Mouse (Mus musculus) layer of hippocampus, adult 9-10 months (tissue): ENCODE results near the gene Zscan29.

Source experiments
- DNase-seq: peaks from one replicate; pipeline ENCODE4 v3.0.0; 2022; ENCODE audit warnings: low spot score

The Zscan29 gene

DNA sequence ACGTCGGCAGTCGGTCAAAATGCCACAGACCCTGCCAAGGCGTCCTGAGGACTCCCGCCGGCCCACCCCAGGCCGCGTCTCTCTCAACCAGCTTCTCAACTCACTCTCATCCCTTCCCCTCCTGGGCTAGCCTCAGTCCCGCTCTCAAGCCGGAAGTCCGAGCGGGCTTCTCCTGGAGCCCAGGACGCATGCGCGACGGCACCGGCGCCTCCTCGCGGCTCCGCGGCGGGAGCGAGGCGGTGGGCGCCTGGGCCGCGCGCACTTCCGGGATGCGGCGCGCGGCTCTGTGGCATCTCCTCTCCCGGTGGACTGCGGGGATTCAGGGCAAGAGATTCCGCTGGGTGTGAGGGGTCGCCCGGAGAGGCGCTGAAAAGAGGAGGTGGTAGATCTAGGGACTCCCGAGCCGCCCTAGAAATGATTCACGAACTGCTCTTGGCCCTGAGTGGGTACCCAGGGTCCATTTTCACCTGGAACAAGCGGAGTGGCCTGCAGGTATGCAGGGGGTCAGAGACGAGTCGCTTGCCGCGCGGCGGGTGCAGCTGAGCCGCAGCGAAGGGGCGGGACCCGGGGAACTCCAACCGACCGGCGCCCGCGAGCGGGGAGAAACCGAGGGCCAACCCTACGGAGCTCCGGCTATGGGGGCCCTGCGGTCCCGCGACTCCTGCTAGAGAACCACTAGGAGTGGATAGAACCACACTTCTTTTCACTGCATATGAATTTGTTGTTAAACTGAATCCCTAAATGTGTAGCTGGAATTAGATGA is at the start of gene Zscan29:
TSS of gene Zscan29 (minus strand) at position 146 of the 763 bp plus-strand sequence.
- peak; percentile 35 for DNase-seq

DNA sequence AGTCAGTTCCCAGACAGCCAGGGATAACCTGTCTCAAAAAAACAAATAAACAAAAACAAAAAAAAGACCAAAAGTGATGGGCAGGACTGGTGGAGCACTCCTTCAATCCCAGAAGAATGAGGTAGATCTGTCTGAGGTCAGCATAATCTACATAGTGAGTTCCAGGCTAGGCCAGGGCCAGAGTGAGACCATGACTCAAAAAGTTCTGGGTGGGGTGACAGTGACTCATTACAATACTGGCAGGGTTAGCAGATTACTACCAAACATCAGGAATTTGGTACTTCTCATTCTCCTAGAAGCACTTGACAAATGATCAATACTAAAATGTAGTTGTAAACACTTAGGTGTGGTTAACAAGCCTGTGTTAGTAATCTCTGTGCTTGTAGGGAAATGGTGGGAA is 49.1 kb upstream of the Zscan29 start:
- DNase-seq = no peak

DNA sequence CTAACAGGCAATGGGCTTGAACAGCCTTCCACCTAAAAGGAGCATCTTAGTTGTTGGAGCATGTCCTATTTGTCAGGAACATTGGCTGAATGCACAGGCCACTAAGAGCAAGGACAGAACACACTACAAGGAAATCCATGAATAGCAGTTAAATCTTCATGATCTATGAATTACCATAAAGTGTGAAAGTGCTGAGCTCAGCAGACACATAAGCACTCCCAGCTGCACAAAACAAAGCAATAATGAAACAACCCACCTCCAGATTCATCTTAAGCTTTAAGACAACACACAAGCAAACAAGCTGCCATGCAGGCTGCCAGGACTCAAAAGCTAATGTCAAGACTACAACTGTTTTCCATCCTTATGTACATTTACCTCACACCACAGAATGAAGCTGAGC is 48.3 kb upstream of the Zscan29 start:
- no peak for DNase-seq

DNA sequence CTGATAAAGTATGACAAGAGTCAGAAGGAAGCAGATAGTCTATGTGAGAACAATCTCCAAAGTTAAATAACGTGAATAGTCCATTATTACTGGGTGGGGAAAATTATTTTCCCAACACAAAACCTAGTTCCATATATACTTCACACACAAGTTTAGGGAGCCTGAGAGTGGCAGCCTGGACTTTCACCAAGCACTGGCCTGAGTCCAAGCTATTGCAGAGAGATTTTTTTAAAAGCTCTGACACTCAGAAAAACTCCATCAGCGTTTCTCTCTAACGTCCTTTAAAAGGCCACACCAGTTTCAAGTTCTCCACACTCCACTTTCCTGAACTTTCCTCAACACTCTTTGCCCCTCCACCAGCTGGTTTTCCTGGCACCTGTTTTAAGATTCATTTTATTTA is 43.6 kb upstream of the Zscan29 start:
- DNase-seq = no peak

DNA sequence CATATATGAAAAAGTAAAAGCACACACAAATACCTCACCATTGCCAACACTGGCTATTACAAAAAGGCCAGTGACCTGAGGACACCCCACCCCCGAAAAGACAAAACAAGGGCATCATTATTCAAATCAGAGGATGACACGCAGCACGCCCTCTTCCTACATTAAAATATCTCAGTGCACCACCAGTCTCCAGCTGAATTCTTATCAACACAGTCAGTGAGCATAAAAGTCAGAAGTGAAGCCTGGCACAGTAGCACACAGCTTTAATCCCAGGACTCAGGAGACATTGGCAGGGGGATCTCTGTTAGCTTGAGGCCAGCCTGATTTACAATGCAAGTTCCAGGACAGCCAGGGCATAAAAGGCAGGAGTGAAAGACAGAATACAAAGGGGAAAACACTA is 35.6 kb upstream of the Zscan29 start:
- DNase-seq = no peak

GRCm38 (mm10) chr2:121204276-121204675 is 33.4 kb upstream of the Zscan29 start:
- no peak for DNase-seq

- no peak for DNase-seq
These were observed 24.5 kb upstream of the Zscan29 start for GRCm38 (mm10) chr2:121195466-121195865.

DNA sequence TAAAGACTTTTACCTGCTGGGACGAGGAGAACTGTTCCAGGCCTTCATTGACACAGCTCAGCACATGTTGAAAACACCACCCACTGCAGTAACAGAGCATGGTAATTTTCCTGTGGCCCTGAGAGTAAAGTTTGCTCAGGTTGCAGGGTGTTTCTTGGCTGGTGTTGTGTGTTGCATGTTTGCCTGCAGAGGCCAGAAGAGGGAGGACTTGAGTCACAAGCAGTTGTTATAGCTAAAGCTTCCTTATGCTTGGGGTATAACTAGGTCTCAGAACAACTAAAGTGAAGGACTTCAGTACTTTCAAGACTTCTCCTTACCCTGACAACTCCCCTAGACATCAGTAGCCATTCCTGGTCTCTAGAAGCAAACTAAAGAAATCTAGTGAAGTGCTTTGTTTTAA is 17.6 kb upstream of the Zscan29 start:
- no peak for DNase-seq

- DNase-seq = no peak
These were observed 13.2 kb upstream of the Zscan29 start for GRCm38 (mm10) chr2:121184142-121184541.

DNA sequence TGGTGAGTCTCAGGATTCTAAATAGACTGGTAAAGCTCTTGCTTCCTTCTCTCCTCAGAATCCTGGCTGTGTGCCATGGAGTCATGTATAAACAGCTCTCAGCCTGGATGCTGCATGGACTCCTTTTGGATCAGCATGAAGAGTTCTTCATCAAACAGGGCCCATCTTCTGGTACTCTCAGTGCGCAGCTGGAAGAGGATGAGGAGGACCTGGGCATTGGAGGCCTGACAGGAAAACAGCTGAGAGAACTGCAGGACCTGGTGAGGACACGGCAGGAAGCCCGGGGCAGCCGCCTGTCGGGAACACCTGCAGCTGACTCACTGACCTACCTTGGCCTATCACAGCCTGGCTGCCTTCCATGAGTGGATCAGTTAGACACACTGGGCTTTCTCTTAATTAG is 12.5 kb upstream of the Zscan29 start:
- DNase-seq = no peak

DNA sequence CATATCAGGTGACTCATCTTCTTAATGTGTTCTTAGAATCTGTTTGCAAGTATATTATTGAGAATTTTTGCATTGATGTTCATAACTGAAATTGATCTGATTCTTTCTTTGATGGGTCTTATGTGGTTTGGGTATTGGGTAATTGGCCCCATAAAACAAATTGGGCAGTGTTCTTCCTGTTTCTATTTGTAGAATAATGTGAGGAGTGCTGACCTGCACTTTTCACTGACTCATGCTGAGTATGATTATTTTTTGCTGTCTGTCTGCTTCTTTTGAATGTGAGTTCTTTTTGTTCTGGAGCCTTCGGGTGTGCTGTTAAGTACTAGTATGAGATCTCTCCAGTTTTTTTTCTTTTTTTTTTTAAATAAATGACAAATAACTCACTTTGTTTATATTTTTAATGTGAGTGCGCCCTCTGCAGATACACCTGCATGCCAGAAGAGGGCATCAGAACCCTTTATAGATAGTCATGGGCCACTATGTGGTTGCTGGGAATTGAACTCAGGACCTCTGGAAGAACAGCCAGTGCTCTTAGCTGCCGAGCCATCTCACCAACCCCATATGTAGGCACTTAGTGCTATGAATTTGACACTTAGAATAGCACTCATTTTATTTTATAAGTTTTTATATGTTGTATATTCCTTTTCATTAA is 8.0 kb upstream of the Zscan29 start:
- DNase-seq = no peak

DNA sequence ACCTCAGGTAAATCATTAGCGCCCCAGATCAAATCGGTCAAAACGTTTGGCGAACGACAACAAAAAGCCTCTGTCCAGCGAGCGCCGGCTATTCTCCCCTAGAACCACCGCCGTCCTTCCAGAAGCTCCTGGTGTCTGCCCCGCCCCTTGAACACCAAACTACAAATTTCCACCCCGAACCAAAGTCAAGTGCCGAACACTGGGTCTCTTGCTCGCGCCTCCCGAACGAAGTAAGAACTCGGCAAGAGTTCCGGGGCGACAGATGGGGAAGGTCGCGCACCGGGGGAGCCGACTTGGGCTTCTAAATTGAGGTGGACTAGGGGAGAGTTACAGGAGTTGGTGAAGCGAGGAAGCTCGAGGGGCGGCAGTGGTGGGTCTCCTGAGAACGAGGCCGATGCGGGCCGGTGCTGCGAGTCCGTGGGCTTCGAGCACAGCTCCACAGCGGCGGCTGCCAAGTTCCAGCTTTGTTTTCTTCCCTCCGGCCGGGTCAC is 399 bp downstream of the Zscan29 start, which contains the start of gene Tubgcp4:
TSS of gene Tubgcp4 (plus strand) at position 174 of the 491 bp plus-strand sequence.
- DNase-seq = no peak

DNA sequence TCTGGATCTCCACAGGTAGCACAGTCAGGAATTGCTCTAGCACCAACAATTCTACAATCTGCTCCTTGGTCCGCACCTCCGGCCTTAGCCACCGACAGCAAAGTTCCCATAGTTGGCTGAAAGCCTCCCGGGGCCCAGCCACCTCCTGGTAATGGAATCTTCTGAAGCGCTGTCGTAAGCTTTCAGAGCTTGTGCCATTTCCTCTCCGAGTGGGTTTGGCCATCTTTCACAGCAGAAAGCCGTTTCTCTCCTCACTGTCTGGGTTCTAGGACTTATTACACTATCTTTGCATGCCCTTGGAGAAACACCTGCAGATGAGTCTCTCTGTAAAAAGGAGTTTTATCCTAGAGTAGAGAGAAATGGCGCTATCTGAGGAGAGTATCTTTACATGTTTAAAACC is 1.0 kb downstream of the Zscan29 start:
- DNase-seq = no peak

- DNase-seq = no peak
These were observed 1.8 kb downstream of the Zscan29 start for GRCm38 (mm10) chr2:121169173-121169572.

DNA sequence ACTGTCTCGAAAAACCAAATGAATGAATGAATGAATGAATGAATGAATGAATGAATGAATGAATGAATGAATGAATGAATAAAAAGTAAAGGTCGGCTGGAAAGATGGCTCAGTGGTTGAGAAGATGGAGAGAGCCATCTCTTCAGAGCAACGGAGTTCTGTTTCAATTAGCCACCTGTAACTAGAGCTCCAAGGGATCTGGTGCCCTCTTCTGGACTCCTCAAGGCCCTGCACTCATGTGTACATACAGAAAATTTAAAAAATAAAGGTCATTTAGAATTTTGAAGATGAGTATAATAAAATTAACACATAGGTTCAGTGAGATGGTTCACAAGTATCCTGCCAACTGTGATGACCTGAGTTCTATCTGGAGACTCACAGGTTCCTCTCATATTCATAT is 17.8 kb downstream of the Zscan29 start:
- no peak for DNase-seq

DNA sequence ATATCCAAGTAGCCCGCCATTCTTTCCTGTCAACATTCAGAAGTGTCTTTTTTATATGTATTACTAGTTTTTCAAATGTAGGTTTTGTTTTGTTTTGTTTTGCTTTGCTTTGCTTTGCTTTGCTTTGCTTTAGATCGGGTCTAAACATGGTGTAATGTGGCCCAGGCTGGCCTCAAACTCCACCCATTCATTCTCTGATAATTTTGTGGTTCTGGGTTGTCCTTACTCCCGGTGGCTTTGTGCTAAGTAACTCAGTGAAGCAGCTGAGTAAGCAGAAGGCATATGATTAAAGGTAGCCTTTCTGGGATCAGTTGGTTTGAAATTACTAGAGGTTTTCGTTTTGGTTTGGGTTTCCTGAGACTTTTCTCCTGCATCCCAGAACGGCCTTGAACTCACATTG is 21.2 kb downstream of the Zscan29 start:
- DNase-seq = no peak

DNA sequence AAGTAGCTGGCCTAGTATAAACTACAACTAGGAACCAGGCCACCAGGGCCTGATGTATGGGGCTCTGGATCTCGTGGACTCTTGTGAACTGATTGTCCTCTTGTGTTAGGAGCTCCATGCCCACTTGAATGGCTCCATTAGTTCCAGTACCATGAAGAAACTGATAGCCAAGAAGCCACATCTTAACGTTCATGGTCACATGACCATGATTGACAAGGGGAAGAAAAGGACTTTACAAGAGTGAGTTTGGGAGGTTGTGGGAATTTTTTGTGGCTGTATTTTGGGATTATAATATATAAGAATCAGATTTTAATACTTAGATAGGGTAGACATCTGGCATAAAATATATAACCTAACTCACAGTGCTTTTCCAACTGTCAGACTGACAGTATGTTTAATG is 28.5 kb downstream of the Zscan29 start:
- DNase-seq = no peak

DNA sequence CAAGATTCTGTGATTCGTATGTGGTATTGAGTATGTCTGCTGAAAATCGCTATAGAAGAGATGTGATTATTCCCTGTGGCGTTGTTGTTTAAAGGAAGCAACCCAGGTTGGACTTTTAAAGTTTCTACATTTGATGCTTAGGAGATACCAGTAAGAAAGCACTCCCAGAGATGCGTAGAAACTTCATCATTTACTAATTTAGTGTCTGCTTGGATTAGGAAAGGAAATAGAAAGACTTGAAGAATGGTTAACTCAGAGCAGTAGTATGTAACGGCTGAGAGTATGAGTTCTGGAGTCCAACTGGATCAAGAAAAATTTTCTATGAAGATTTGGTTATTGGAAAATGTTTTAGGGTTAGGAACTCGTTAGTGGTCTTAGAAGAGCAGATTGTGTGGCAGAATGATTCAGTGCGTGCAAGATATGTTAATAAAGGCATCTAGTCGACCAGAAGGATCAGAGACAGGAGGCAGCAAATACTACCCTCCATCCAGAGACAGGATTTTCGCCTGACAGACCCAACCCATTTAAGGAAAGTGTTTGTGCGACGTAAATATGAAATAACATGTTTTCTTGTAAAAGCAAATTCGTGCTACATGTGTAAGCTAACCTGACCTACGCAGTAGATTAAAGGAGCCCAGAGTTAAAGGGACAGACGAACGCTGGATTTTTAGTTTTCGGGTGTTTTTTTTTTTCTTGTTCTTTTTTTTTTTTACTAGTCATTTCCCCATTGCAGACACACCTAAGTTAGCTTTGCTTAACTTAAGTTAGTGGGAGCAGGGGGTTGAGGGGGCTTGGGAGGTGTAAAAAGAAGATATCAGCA is 29.5 kb downstream of the Zscan29 start:
- DNase-seq = no peak

GRCm38 (mm10) chr2:121140018-121140882 is 30.7 kb downstream of the Zscan29 start, which contains the start of the genes Adal and Lcmt2:
TSS of gene Adal (plus strand) at chr2:121140428.
TSS of gene Lcmt2 (minus strand) at chr2:121140653.
- peak; percentile 89 for DNase-seq

DNA sequence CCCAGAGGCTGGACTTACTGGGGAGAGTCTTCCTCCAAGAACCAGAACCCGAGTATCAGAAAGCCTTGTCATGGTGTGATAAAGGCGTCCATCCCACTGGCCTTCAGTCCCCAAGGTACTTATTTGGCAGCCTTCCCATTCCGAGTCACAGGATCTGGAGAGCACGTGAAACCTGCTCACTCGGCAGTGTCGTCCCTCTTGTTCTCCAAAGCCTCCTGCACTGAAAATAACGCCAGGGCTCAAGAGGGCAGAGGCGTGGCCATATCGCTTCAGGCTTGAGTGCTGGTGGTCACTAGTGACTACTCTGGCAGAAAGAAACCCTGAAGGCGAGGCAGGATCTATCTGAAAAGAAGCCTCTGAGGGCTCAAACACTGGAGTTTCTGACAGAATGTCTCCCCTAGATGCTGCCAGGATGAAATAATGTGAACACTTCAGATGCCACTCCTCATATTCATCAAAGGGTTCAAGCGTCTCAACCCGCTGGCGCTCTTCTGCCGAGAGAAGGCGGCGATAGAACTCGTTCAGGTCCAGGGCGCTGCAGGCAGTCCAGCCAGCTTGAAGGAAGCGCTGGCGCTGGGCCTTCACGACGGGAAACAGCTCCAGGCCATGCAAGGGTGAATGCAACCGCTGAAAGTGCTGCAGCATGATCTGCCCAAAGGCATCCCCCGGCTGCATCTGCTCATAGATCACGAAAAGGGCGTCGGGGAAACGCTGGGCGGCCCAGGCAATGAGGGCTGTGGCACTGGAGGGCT is 31.5 kb downstream of the Zscan29 start:
- no peak for DNase-seq

- DNase-seq = no peak
These were observed 33.6 kb downstream of the Zscan29 start for GRCm38 (mm10) chr2:121137371-121137770.
